Mouse (Mus musculus): ENCODE results near the gene Tmem205.

GRCm38 (mm10) chr9:21904031-21904430, 23.3 kb downstream of the Tmem205 start:
- TF ChIP-seq CTCF (IDR thresholded peaks at IDR 0.05; ENCODE audit: low read depth, low read length), result no peak
- no peak for TF ChIP-seq POLR2A (IDR thresholded peaks at IDR 0.05; ENCODE audit: insufficient read depth, low read length)
